Mouse (Mus musculus) left cerebral cortex, adult 18-20 months (tissue): ENCODE data around the gene Gm5891. TPM values are rescaled to one million over a fixed set of nuclear protein-coding genes. Genes with fewer than 3 reads are reported as not detected.
"Not testable (repeated sequence)": the region's sequence is repeated elsewhere in the genome, so short reads cannot be mapped to it uniquely, and the experiment has no call there.

Experiments
- DNase-seq, 2 experiments: peaks; one replicate each; pipeline ENCODE4 v3.0.0; 2021 to 2022; ENCODE audit warnings: low spot score in 2 of 2, mixed read lengths in 1 of 2
- long read RNA-seq, 2 experiments: library from polyadenylated mRNA; stranded (forward); transcript quantifications; one replicate each; pipeline ENCODE4 v2.0.0; 2021
- total RNA-seq, 2 experiments: library from RNA; stranded (reverse); gene quantifications; 2 replicates each; pipeline ENCODE4 v1.2.3; 2021

Gene Gm5891
- not detected for total RNA-seq
- long read RNA-seq, experiment 1, result 0 reads
- long read RNA-seq, experiment 2, result 0 reads

- not testable (repeated sequence) for DNase-seq
Measured at GRCm38 (mm10) chr7:21921191-21921590, at the start of gene Gm5891. Gene Gm5891, minus strand, starts transcription at chr7:21921291.

Other genes with a start within 250 kb of the Gm5891 start
- not detected for gene Gm4175, start 159.8 kb downstream of the Gm5891 start, total RNA-seq
- not detected for gene Gm4177, start 124.6 kb downstream of the Gm5891 start, total RNA-seq
- not detected for gene Vmn1r135, start 88.9 kb downstream of the Gm5891 start, total RNA-seq
- gene Gm5725, start 77.0 kb downstream of the Gm5891 start, total RNA-seq, result not detected
- gene Vmn1r137, start 73.3 kb upstream of the Gm5891 start, total RNA-seq, result not detected
- not detected for gene Vmn1r138, start 107.6 kb upstream of the Gm5891 start, total RNA-seq
- gene Gm6176, start 135.0 kb upstream of the Gm5891 start, total RNA-seq, result not detected
- not detected for gene Vmn1r139, start 147.8 kb upstream of the Gm5891 start, total RNA-seq
- gene Gm16451, start 197.0 kb upstream of the Gm5891 start, total RNA-seq, result not detected
- gene Gm10666, start 213.4 kb upstream of the Gm5891 start, total RNA-seq, result not detected
- not detected for gene Vmn1r142, start 242.7 kb upstream of the Gm5891 start, total RNA-seq